In genomic region chr15:80362509-80363172, GRCm38 (mm10) we compare ENCODE assay signal across 15 mouse cellular contexts.
DNase-seq lines count a peak whose midpoint lies in the region; ATAC-seq lines count a peak whose summit lies in the region.
"Had no signal": no experiment of that assay in that cellular context is flagged by ENCODE, and none has a peak within 500 bp of the region (broad histone marks: within the 10 kb centered on the region; RNA-seq: fewer than 3 reads in every experiment).

No protein-coding gene starts in this region.

- H3K27ac ChIP-seq in hindbrain, embryonic 16.5 days (ENCODE audit: low read depth, low read length), result no peak overlapping the region
- no peak overlapping the region for H3K27ac ChIP-seq in hindbrain, embryonic 13.5 days
- H3K27ac ChIP-seq in midbrain, embryonic 15.5 days, result no peak overlapping the region
- H3K27ac ChIP-seq: embryonic facial prominence, embryonic 13.5 days; liver, embryonic 13.5 days; neural tube, embryonic 12.5 days had no signal

- DNase-seq in brain, adult 2 months (ENCODE audit: low read depth, low spot score), result peak; percentile 87
- peak; percentile 78 to 86 for DNase-seq in cerebellum, postnatal 10 days
- no peak for DNase-seq in B cell, adult 2 months
- DNase-seq in kidney, postnatal 14 days, result no peak
- DNase-seq: adrenal gland, postnatal 36 days; liver, embryonic 13.5 days; lung, postnatal 10 days; right cerebral cortex, adult 18-20 months; spleen, adult 18-20 months had no signal

- peaks cover 10% of the 10 kb centered on the region; the same call in 1 of the 2 replicates for H3K4me1 ChIP-seq in hindbrain, embryonic 16.5 days (ENCODE audit: control insufficient read depth, insufficient read depth, low read depth, low read length)
- H3K4me1 ChIP-seq in hindbrain, embryonic 13.5 days (replicated peaks), result peaks cover 35% of the 10 kb centered on the region
- peaks cover 13% of the 10 kb centered on the region for H3K4me1 ChIP-seq in midbrain, embryonic 15.5 days

- no peaks in the 10 kb centered on the region for H3K9me3 ChIP-seq in hindbrain, embryonic 16.5 days (ENCODE audit: control insufficient read depth, low read length)
- H3K9me3 ChIP-seq in hindbrain, embryonic 13.5 days, result no peaks in the 10 kb centered on the region
- H3K9me3 ChIP-seq in midbrain, embryonic 15.5 days, result no peaks in the 10 kb centered on the region
- H3K9me3 ChIP-seq: embryonic facial prominence, embryonic 13.5 days; liver, embryonic 13.5 days; neural tube, embryonic 12.5 days had no signal

- H3K9ac ChIP-seq in hindbrain, embryonic 16.5 days (ENCODE audit: low read depth, low read length), result no peak overlapping the region
- no peak overlapping the region for H3K9ac ChIP-seq in hindbrain, embryonic 13.5 days
- no peak overlapping the region for H3K9ac ChIP-seq in midbrain, embryonic 15.5 days
- H3K9ac ChIP-seq: embryonic facial prominence, embryonic 13.5 days; liver, embryonic 13.5 days; neural tube, embryonic 12.5 days had no signal

- no peak overlapping the region for H3K4me3 ChIP-seq in hindbrain, embryonic 16.5 days (ENCODE audit: low read length)
- no peak overlapping the region for H3K4me3 ChIP-seq in hindbrain, embryonic 13.5 days
- no peak overlapping the region for H3K4me3 ChIP-seq in midbrain, embryonic 15.5 days
- H3K4me3 ChIP-seq: embryonic facial prominence, embryonic 13.5 days; liver, embryonic 13.5 days; neural tube, embryonic 12.5 days had no signal

- peak; percentile 58 for ATAC-seq in hindbrain, embryonic 16.5 days
- ATAC-seq in hindbrain, embryonic 13.5 days (ENCODE audit: low FRiP score), result no peak
- peak; percentile 20; the same call in 1 of the 2 replicates for ATAC-seq in midbrain, embryonic 15.5 days (replicated peaks)
- no peak for ATAC-seq in activated CD4-positive, CD25-positive, alpha-beta regulatory T cell, adult 4 months

- H3K36me3 ChIP-seq in hindbrain, embryonic 16.5 days (ENCODE audit: control insufficient read depth, insufficient read depth, low read length), result no peaks in the 10 kb centered on the region
- H3K36me3 ChIP-seq in hindbrain, embryonic 13.5 days, result no peaks in the 10 kb centered on the region
- no peaks in the 10 kb centered on the region for H3K36me3 ChIP-seq in midbrain, embryonic 15.5 days (replicated peaks)
- H3K36me3 ChIP-seq: embryonic facial prominence, embryonic 13.5 days; liver, embryonic 13.5 days; neural tube, embryonic 12.5 days had no signal

- 42% methylated on average over 8 of the region's 8 CpGs for WGBS in hindbrain, embryonic 16.5 days
- WGBS in hindbrain, embryonic 13.5 days, result 65% methylated on average over 8 of the region's 8 CpGs
- 61% methylated on average over 8 of the region's 8 CpGs for WGBS in midbrain, embryonic 15.5 days

- H3K4me2 ChIP-seq in hindbrain, embryonic 16.5 days (ENCODE audit: low read length), result no peak overlapping the region
- H3K4me2 ChIP-seq in hindbrain, embryonic 13.5 days, result no peak overlapping the region
- H3K4me2 ChIP-seq in midbrain, embryonic 15.5 days, result no peak overlapping the region
- H3K4me2 ChIP-seq: embryonic facial prominence, embryonic 13.5 days; liver, embryonic 13.5 days; neural tube, embryonic 12.5 days had no signal

- no peaks in the 10 kb centered on the region for H3K27me3 ChIP-seq in hindbrain, embryonic 16.5 days (replicated peaks; ENCODE audit: control insufficient read depth, insufficient read depth, low read length)
- H3K27me3 ChIP-seq in hindbrain, embryonic 13.5 days, result peaks cover 11% of the 10 kb centered on the region; the same call in 1 of the 2 replicates
- no peaks in the 10 kb centered on the region for H3K27me3 ChIP-seq in midbrain, embryonic 15.5 days (replicated peaks)
- H3K27me3 ChIP-seq: neural tube, embryonic 12.5 days had no signal

Comparison
In these comparisons a context has a peak if more than half of its experiments do, and no peak if none do; other contexts are left out.
1. ATAC-seq: peak in hindbrain, embryonic 16.5 days (single experiment) and midbrain, embryonic 15.5 days (single experiment); none in hindbrain, embryonic 13.5 days (single experiment) and activated CD4-positive, CD25-positive, alpha-beta regulatory T cell, adult 4 months (single experiment).
2. DNase-seq: peak in brain, adult 2 months (single experiment) and cerebellum, postnatal 10 days (2 of 2); none in B cell, adult 2 months (0 of 2) and kidney, postnatal 14 days (single experiment).